Mouse (Mus musculus): ENCODE measurements around the gene Phf24.

Phf24 gene

DNA sequence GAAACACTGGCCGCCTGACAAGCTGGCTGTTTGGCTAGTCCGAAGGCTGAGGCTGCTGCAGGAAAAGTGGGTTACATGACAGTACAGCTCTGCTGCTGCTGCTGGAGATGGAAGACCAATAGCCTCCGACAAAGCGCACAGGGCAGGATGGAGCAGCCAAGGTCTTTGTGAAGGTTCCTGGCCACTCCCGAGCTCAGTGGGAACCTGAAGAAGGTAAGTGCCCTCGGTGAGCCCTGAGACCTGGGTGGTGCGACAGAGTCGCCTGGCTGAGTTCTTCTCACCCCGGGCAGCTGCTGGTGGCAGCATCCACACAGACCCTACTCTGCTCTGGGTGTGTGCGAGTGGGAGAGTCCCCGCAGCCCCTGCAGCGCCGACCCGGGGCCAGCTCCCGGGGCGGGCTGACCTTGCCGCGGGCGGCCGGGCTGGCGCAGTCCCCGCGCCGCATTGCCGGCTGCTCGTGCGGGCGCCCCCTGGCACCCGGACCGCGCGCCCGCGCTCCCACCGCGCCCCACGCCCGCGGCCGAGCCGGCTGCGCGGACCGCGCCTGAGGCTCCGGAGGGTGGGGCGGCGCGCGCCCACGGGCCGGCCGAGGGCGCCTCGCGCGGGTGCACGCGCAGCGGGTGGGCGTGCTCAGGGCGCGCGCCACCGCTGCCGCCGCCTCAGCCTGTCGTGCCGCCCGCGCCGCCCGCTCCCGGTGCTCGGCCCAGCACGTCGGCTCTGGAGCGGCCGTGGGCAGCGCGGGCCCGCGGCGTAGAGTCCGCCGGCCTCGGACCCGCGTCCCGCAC lies at the start of gene Phf24:
TSS of gene Phf24 (plus strand) at position 44 of the 785 bp plus-strand sequence.
- DNase-seq (ENCODE audit: low read depth): no peak

DNA sequence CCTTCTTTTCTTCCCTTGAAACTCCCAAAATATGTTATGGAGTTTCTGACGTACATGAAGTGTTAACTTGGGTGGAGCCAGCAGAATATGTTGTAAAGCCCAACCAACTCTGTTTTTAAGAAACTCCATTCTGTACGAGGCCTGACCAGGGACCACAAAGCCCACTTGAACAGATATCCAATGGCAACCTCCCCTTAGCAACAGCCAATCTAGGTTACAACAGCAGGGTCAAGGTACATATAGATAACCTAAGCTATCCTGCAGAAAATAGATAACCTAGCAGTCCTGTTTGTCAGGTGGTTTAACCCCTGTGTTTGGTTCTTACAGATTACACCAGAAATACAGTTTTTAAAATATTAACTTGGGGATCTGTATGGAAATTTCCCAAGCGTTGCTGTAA lies 49.1 kb upstream of the Phf24 start:
- DNase-seq (ENCODE audit: low read depth): no peak

DNA sequence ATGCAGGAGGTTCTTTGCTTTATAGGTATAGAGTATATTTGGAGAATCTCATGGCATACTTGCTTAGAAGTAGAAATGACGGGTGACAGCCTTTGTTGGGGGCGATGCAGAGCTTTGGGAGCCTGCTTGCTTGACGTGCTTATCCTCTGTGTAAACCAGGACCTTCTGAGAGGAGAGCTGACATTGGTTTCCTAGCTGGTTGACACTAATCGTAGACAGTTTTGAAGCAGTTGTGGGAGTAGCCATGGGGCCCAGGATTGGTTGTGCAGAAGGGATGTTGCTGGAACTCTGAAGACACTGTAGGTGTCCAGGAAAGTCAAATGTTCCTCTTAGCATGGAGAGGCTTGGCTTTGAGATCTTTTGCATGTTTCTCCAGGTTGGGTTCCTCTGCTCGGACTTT lies 48.3 kb upstream of the Phf24 start:
- DNase-seq (ENCODE audit: low read depth): no peak

DNA sequence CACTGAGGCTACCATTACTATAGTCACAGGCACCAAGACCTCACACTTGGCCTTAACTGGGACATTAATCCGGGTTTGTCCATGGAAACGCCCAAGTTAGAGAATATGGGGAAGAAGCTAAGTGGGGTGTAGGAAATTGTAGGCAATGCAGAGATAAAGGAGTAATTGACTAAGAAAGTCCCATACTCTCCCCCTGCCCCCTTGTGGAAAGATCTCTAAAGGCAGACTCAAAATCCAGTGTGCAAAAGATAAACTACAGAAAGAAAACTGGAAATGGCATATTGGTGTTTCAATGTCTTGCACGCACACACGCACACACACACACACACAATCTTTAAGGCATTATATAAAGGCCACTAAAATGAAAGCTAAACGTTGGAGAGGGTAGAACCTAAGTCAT lies 45.7 kb upstream of the Phf24 start:
- DNase-seq (ENCODE audit: low read depth): no peak

DNA sequence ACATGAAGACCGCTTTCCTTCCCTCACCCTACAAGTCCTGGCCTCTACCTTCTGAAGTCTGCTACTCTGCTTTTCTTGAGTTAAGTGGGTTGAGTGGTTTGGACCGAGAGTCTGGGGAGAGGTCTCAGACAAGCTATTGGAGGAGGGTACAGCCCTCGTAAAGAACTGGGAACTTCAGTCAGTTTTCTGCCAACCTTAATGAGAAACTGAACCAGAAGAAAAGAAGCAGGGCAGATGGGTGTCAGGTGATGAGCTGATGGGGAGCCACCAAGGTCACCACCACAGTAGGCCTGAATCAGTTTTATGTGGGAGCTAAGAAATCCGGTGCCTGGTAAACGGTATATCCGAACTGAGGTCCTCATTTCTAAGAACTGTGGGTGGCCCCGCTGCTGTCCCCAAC lies 44.3 kb upstream of the Phf24 start:
- no peak for DNase-seq (ENCODE audit: low read depth)

DNA sequence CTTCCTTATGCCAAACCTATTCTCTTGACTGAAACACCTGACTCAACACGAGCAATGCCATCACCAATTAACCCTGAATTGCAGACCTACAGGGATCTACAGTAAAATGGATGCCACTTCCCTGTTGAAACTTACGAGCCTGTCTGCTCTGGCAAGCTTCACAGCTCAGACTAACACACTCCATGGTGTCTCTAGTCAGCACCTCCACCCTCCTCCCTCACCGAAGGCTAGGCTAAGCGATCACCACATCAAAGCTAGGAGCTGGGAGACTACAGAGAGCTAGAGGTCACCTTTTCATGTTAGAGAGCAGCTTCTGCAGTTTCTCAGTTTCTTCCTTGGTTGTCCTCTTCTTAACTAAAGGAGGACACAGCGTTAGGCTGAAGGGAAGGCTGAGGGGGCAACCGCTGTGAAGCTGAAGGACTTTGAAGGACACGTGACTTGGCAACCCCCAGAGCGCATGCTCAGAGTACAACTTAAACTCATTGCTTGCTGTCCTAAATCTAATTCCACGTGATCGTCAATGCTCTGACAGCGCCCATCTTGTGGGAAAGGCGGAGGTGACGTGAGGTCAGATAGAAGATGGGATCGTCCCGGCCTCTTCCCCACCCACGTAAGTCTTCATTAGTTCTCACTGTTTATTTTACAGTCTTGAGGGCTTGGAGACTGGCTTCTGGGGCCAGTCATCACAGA lies 43.6 kb upstream of the Phf24 start:
- DNase-seq (ENCODE audit: low read depth): no peak

DNA sequence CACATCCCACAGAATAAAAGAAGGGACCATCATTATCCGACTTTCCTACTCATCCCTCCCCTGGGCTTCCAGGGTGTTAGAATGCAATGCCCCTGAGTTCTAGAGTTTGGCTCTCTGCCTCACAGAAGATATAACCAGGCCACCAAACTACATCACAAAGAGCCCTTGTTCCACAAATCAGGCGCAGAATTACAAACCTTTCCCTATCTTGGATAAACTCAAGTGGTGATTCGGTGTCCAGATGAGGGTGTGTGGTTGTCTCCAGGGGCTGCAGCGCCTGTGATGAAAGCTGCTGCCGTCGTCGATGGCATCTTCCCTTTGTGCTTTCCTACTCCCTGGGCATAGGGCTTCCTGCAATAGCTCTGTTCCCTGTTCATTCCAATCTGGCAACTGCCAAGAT lies 42.3 kb upstream of the Phf24 start, which contains the start of gene Fam205c:
TSS of gene Fam205c (minus strand) at position 101 of the 400 bp plus-strand sequence.
- no peak for DNase-seq (ENCODE audit: low read depth)

DNA sequence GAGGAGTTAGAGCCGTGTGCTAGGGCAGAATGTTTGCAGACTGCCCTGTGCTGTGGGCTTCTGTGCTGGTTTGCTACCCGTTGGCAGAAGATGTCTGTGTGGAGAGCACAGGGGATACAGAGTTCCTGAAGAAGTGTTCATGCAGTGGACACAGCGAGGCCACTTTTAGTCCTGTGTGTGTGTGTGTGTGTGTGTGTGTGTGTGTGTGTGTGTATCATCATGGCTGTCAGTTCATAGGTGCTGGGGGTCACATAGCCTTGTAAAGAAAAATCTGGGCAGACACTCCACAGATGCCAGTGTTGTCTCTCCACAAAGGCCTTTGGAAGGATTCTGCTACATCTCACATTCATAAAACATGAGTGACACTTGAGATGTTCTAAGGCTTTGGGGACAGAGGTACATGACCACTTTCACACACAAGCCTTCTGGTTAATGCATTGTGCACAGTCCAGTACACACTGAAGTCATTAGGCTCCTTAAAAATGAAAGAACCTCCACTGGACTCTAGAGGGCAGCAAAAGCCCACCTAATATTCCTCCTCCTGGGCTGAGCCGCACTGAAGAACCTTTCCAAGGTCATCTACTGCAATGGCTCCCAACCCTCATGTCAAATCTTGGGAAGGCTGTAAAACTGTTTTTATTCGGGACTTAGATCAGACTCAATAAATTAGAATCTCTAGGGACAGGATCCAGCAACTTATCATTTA lies 39.7 kb upstream of the Phf24 start:
- peak; percentile 73 for DNase-seq (ENCODE audit: low read depth)

DNA sequence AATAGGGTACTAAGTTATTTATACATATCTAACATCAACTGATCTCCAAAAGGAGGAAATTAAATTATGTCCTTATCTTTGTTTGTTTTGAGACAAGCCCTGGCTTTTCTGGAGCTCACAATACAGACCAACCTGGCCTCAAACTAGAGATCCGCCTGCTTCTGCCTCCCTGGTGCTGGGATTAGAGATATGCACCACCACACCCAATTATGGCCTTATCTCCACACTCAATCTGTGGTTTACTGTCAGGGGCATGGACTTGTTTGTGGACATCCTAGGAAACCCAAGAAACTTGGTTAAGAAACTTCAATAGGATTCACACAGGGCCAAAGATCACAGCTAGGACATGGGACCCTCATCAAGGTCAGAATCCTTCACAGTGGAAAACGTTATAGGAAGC lies 38.8 kb upstream of the Phf24 start:
- no peak for DNase-seq (ENCODE audit: low read depth)

DNA sequence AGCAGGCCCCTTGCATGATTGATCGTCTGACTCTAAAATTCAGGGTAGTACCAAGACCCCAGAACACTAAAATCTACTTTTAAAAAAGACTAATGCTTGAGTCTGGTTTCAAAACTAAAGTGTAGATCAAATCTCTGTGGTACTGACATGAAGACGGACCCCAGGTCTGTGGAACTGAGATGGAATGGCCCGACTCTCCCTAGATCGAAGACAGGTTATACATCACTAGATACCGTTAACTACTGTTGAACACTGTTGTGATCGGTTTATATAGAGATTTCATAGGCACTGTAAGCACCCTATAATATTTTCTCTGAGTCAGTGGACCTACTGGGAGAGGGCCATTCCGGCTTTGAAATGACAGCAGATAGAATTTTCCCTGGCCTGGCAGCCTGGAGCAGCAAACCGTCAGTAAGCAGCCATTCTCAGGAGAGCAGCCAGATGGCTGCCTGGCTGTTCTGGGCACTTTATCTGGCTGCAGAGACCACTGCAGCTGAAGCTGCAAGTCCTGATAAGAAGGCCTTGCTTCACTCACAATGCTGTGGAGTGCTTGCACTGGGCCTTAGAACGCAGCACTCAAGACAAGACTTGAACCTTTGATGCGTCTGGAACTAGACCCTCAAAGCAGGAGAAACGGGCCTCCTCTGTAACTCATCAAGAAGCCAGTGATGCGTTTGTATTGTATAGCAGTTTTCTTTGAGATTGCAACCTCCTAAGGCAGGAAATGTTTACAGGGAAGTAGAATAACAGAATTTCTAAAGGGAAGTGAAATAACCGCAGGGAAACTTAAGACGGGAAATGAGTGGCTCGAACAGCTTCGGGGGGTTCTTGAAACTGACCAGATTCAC lies 36.4 kb upstream of the Phf24 start:
- no peak for DNase-seq (ENCODE audit: low read depth)

DNA sequence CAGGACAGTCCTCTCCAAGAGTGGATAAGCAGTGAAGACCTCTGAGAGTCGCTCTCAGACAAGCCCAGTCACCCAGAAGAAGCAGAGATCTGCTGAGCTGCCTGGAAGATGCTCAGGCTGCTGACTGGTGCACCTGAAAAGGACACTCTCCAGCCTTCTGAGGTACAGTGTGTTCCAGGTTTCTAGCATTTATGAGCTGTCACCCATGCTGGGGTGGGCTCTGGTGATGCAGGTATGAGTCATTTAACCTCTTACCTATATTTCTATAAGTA lies 35.8 kb upstream of the Phf24 start:
- DNase-seq (ENCODE audit: low read depth): no peak

DNA sequence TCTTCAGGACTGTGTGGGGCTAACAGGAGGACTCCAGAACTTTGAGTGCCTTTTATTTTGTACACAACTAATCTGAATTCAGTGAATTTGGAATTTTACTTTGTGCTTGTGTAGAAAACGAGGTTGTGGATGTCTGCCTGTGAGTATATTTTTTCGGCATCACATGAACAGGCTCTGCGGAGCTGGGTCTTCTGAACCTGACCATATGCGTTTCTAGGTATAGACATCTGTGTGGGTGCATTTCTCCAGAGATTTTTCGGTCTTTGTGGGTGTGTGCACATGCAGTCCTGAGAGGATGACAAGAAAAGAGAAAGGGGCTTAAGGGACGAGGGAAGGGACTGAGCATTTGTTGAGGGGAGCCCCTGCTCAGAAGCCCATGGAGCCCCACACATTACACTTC lies 29.5 kb upstream of the Phf24 start:
- DNase-seq (ENCODE audit: low read depth): no peak

DNA sequence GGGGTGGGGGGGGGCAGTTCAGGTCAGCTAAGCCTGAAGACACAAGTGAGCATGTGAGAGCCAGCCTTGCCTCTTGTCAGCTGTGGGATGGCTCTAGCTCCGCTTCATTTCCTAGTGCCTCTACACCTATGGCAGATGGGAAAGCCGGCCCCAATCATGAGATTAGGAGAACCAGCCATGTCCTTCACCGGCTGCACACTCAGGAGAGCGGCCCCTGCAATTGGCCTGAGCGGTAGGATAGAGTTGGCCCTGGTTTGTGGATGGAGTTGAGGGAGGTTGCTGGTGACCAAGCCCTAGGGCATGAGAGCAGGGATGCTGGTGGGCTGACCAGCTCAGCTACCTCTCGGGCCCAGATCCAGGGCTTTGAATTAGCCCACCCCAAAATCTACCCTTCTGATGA lies 27.7 kb upstream of the Phf24 start:
- no peak for DNase-seq (ENCODE audit: low read depth)

DNA sequence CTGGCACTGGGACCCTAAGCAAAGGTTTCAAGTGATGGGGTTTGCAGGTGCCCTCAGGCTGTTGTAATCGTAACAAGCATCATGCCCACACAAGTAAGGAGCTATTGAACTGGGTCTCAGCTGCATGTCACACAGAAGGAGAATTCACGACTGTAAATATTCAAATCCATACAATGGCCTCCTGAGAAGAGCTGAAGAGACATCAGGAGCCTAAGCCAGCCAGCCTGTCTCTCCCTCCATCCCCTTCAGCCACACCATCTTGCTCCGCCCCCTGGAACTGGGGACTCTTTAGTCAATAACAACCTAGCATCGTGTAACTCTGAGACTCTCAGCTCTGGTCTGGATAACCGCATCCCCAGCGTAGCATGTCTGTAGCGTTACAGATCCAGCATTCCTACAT lies 25.3 kb upstream of the Phf24 start:
- DNase-seq (ENCODE audit: low read depth): no peak

DNA sequence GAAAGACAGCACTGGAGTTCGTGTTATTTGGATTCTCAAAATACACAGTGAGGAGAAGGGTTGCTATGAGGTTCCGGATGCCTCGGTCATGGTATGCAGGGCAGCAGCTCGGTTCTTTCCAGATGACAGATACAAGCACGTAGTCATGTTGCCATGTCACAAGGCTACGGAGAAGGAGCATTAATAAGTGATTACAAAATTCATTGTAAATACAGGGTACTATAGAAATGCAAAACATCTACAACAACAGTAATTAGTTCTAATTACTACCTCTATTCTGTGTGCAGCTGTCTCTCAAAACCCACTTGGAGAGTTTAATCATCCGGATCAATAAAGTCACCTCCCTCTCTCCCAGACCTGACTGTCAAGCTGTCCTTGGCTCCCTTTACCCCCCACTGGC lies 21.3 kb upstream of the Phf24 start:
- DNase-seq (ENCODE audit: low read depth): no peak

DNA sequence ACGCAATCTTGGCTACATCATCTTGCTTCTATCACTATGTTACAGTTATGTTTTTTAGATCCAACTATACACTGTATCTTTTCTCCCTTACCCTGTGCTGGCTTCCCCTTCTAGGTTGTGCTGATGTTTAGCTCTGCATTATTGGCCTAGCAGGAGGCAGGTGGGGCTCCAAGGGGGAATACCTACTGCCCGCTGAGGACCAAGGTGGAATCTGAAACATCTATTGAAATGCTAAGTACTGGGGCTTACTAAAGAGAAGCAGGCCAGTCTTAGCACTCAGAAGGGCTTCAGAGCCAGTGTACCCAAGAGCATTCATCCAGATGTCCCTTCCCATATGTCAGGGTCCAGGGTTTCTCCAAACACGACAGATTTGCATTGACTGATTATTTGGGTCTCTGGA lies 17.5 kb upstream of the Phf24 start:
- no peak for DNase-seq (ENCODE audit: low read depth)

DNA sequence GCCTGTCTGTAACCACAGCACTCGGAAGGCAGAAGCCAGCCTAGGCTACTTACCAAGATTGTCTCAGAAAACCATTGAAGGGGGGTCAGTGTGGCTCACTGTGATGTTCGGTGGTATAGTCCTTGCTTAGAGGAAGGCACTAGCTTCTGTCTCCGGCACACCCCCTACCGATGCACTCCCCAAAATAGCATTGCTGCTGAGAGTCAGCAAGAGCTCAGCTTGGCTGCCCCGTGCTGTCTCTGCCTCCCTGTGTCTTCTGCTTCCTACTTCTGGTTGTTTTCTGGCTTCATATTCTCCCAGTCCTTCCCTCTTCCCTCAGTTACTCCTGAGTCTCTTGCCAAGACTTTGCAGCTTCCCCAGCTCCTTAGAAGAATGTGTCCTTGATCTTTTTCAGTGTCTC lies 15.6 kb upstream of the Phf24 start:
- DNase-seq (ENCODE audit: low read depth): no peak

DNA sequence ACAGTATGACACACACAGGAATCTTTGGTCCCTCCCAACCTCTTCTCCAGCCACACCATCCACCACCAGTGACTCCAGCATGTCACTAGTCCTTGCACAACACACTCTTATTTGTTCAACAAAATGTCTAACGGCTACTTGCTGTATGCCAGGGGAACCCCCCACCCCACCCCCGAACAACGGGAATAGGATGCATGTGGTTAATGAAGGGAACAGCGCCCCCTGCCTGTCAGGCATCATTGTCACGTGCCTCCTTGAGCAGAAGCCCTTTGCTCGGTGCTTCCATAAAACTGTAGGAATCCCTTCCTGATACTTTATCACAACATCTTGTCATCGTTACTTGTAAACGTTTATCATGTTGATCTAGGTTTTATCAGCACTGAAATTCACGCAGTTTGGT lies 14.3 kb upstream of the Phf24 start:
- peak; percentile 31 for DNase-seq (ENCODE audit: low read depth)

DNA sequence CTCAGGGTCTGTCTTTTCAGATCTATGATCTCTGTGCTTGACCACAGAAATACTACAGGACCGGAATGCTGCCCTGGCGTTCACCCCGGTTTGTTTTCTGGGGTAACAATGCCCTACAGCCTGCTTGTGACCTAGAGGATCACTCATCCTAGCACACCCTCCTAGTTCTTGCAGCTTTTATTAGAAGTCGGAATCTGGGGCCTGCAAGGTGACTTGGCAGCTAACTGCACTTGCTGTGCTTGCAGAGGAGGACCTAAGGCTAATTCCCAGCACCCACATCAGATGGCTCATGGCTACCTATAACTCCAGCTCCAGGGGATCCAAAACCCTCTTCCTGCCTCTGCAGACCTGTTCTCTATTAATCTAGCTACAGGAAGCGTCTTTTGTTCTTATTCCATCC lies 13.7 kb upstream of the Phf24 start:
- no peak for DNase-seq (ENCODE audit: low read depth)

DNA sequence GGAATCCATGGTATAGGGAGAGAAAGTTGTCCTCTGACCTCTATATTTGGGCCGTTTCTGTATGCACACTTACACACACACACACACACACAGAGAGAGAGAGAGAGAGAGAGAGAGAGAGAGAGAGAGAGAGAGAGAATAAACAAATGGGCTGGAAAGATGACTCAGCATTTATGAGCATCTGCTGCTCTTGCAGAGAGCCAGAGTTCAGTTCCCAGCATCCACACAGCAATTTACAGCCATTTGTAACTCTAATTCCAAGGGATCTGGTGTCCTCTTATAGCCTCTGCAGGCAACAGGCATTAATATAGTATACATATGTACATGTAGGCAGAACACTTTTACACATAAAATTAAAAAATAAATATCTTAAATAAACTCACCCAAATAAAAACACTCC lies 12.5 kb upstream of the Phf24 start:
- no peak for DNase-seq (ENCODE audit: low read depth)

DNA sequence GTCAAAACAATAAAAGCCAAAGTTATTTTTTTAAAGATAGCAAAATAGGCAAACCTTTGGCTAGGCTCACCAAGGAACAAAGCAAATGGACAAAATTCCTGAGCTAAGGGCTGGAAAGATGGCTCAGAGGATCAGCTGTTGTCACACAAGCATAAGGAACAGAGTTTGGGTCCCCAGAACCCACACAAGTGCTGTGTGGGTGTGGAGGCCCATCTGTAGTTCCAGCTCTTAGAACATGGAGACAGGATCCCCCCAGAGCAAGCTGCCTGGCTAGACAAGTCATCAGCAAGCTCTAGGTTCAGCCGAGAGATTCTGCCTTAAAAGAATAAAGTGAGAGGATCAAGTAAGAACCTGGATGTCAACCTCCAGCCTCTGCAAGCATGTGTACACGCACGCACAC lies 11.9 kb upstream of the Phf24 start:
- DNase-seq (ENCODE audit: low read depth): no peak

DNA sequence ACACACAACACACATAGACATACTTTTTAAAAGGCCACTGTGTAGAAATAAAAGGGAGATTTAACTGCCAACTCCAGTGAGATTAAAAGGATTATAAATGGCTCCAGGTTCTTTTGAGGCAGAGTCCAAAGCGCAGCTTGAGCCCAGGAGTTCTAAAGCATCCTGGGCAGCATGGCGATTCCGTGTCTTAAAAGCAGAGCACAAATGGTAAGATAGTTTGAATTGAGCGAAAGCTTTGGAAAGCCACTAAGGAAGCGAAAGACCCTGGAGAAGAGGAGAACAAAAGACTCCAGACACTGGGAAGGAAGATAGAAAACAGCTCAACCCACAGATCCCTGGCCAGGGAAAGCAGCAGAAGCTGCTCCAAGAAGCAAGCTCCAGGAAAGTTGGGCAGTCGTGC lies 11.5 kb upstream of the Phf24 start:
- DNase-seq (ENCODE audit: low read depth): no peak

DNA sequence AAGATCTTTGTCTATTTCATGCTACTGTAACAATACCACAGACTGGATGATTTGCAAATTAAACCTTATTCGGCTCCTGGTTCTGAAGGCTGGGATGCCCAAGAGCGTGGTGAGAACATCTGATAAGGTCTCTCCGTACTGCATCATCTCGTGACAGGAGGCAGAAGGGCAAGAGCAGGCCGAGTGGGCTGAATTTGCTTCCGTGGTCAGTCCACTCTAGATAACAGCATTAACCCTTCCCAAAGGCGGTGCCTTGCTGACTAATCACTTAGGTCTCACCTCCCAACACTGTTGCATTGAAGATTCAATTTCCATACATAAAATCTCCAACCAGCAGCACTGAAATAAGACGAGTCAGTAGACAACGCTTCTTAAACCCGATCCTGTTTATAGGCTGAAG lies 3.1 kb upstream of the Phf24 start:
- DNase-seq (ENCODE audit: low read depth): no peak

Measured in naive thymus-derived CD4-positive, alpha-beta T cell, adult 2 months (primary cell).